Mouse (Mus musculus) bone marrow, adult 2 months (tissue): ENCODE data around the gene Kremen2. TPM values are rescaled to one million over a fixed set of nuclear protein-coding genes. Genes with fewer than 3 reads are reported as not detected.
A peak's percentile ranks its signal among the peaks of the same experiment; 100 is the strongest.

Experiments used
- H3K27ac ChIP-seq: fragments of 200-500 bp; 2 replicates; pipeline ENCODE4 v1.5.1; 2012; ENCODE audit warnings: low read depth, mild to moderate bottlenecking, control low read depth, inconsistent platforms, low read length; ENCODE audit not compliant: control insufficient read depth, poor library complexity, insufficient read depth
- H3K4me1 ChIP-seq: fragments of 200-500 bp; 2 replicates; pipeline ENCODE4 v1.6.1; 2011; ENCODE audit warnings: low read length; ENCODE audit not compliant: control insufficient read depth, insufficient read depth
- H3K4me3 ChIP-seq: fragments of 200-500 bp; replicated peaks from 2 replicates; pipeline ENCODE3; 2011; ENCODE audit warnings: mild to moderate bottlenecking, low read depth, low read length, control low read depth; ENCODE audit not compliant: control insufficient read depth
- CTCF ChIP-seq: fragments of 200-500 bp; IDR thresholded peaks from 2 replicates; pipeline ENCODE4 v1.5.1; 2011; ENCODE audit warnings: low read length, control low read depth; ENCODE audit not compliant: control insufficient read depth, insufficient read depth
- POLR2A ChIP-seq: fragments of 200-500 bp; IDR thresholded peaks from 2 replicates; pipeline ENCODE4 v1.6.1; 2011; ENCODE audit warnings: low read depth, mild to moderate bottlenecking, control low read depth, low read length, borderline replicate concordance; ENCODE audit not compliant: control insufficient read depth
- WGBS: fragments of 180-500 bp; shearing (Covaris S2); methylation state at CpG from one replicate; pipeline ENCODE4 v1.1.7; 2018; 5-methylcytosine and 5-hydroxymethylcytosine counted together
- polyA plus RNA-seq: library from polyadenylated mRNA; stranded (reverse); fragments of >200 nt; gene quantifications from 2 replicates; pipeline ENCODE4 v1.2.4, GENCODE M21; 2011; ENCODE audit warnings: low replicate concordance; ENCODE audit not compliant: missing spikeins, insufficient read depth, insufficient read length

Gene Kremen2
- polyA plus RNA-seq, 1 experiment = not detected

- Histone ChIP-seq H3K4me1 (no peaks in the 10 kb centered on the region; the same call in 1 of the 2 replicates), H3K27ac (peak within 1 kb of the TSS; percentile 42; the same call in 1 of the 2 replicates), H3K4me3 (peak within 1 kb of the TSS; percentile 90)
- 4% methylated on average over 57 of the region's 58 CpGs for WGBS
- TF ChIP-seq POLR2A (peak; percentile 62; the same call in 1 of the 2 replicates), CTCF (no peak)
Observed at GRCm38 (mm10) chr17:23771284-23772218, 25.9 kb upstream of the Kremen2 start, which contains the start of gene Flywch1. Flywch1 (minus strand) TSS chr17:23771602.

- no peaks in the 10 kb centered on the region; the same call in 1 of the 2 replicates for H3K4me1 ChIP-seq
- 2% methylated on average over 19 of the region's 19 CpGs for WGBS
- H3K4me3 ChIP-seq = peak overlapping the region; percentile 90
- TF ChIP-seq CTCF (no peak), POLR2A (no peak)
- peak overlapping the region; percentile 42; the same call in 1 of the 2 replicates for H3K27ac ChIP-seq
Observed at GRCm38 (mm10) chr17:23770896-23771283, 25.3 kb upstream of the Kremen2 start.

- Histone ChIP-seq H3K4me3 (peak overlapping the region; percentile 90), H3K4me1 (no peaks in the 10 kb centered on the region; the same call in 1 of the 2 replicates), H3K27ac (no peak overlapping the region)
- no peak for TF ChIP-seq POLR2A
- no peak for TF ChIP-seq CTCF
- 46% methylated on average over 2 of the region's 2 CpGs for WGBS
Observed at GRCm38 (mm10) chr17:23770493-23770892, 24.9 kb upstream of the Kremen2 start.

GRCm38 (mm10) chr17:23762976-23763375, 17.3 kb upstream of the Kremen2 start:
- no peak overlapping the region for H3K4me3 ChIP-seq
- H3K27ac ChIP-seq = no peak overlapping the region
- H3K4me1 ChIP-seq = no peaks in the 10 kb centered on the region; the same call in 1 of the 2 replicates
- 92% methylated on average over 11 of the region's 11 CpGs for WGBS
- TF ChIP-seq CTCF (no peak), POLR2A (no peak)

- no peak for TF ChIP-seq POLR2A
- Histone ChIP-seq H3K27ac (no peak overlapping the region), H3K4me1 (no peaks in the 10 kb centered on the region; the same call in 1 of the 2 replicates), H3K4me3 (no peak overlapping the region)
- WGBS = 85% methylated on average over 3 of the region's 3 CpGs
Observed at GRCm38 (mm10) chr17:23761155-23761554, 15.5 kb upstream of the Kremen2 start.

GRCm38 (mm10) chr17:23760231-23760630, 14.6 kb upstream of the Kremen2 start:
- no peak overlapping the region for H3K27ac ChIP-seq
- TF ChIP-seq POLR2A (no peak), CTCF (no peak)
- H3K4me3 ChIP-seq = no peak overlapping the region
- WGBS = 81% methylated on average over 9 of the region's 9 CpGs
- no peaks in the 10 kb centered on the region; the same call in 1 of the 2 replicates for H3K4me1 ChIP-seq

GRCm38 (mm10) chr17:23758801-23759200, 13.2 kb upstream of the Kremen2 start:
- no peak for TF ChIP-seq CTCF
- TF ChIP-seq POLR2A = no peak
- WGBS = 89% methylated on average over 8 of the region's 8 CpGs

GRCm38 (mm10) chr17:23757581-23757980, 11.9 kb upstream of the Kremen2 start:
- H3K4me3 ChIP-seq = no peak overlapping the region
- TF ChIP-seq CTCF (no peak), POLR2A (no peak)
- WGBS = 84% methylated on average over 9 of the region's 9 CpGs
- H3K4me1 ChIP-seq = no peaks in the 10 kb centered on the region; the same call in 1 of the 2 replicates
- H3K27ac ChIP-seq = no peak overlapping the region

More at GRCm38 (mm10) chr17:23758801-23759200, 13.2 kb upstream of the Kremen2 start:
- H3K4me3 ChIP-seq = no peak overlapping the region
- no peaks in the 10 kb centered on the region; the same call in 1 of the 2 replicates for H3K4me1 ChIP-seq
- H3K27ac ChIP-seq = no peak overlapping the region
